Mouse (Mus musculus) cerebellum, adult 9-10 months (tissue): ENCODE measurements around the gene Slc35f3.

ENCODE experiments used
- DNase-seq: peaks from one replicate; pipeline ENCODE4 v3.0.0; 2022

Slc35f3 gene

DNA sequence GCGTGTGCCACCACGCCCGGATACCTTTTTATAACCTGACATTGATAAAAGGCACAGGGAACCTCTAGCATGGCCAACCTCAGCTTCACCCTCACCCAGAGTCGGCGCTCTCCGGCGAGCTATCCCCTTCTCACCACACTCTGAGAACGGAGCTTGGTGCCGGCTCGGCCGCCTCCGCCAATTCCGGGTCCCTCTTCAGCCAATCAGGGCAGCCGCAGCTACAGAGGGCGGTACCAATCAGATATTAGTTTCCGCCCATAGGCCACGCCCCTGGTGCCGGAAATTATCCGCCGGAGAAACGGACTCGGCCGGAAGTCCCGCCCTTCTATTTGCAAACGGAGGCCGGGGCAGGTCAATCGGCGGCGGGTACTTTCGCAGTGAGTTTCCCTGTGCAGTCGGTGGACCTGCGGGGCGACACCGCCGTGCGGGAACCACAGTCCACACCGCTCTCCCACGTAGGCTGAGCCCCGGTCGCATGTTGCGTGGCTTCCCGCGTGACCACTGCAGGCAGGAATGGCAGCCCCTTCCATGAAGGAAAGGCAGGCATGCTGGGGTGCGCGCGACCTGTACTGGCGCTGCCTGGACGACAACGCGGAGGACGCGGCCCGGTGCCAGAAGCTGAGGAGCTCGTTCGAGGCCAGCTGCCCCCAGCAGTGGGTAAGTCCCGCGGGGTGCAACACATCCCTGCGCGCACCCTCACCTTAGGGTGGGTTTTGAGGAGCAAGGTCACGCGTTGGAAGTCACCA lies 124.0 kb downstream of the Slc35f3 start, which contains the start of gene Coa6:
Coa6 (plus strand) TSS at position 342 of the 746 bp plus-strand sequence.
- peak; percentile 98 for DNase-seq

DNA sequence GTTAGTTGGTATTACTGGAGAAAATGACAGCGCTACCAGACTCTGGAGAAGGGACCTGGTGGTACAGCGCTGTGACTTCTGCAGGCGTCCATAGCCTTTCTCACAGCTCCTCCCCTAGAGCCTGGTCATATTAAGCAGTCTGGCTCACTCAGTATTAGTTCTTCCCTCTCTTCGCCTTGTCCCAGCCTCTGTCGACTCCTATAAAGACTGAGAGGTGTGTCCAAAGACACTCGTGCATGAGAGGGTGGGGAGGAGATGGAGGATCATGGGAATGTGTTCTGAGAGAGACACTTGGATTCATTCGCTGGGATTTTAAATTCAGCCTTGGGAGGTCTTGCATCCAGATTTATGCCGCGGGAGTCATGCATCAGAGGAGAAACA lies 124.6 kb downstream of the Slc35f3 start:
- no peak for DNase-seq

DNA sequence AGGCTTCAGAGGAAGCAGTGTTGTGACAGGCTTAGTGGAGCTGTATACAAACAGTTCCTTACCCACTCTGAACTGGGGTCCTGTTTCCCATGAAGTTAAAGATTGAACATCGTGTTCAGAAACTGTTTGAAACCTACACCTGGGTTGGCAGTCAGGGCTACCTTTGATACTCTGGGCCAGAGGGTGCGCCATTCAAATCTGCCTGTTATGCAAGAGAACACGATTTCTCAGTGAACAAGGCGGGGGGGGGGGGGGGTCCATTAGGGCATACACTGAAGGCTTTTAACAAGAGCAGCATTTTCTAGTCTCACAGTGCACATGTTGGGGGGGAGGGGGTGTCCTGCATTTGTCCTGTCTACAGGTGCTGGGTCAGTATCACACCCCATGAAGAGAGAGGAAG lies 125.8 kb downstream of the Slc35f3 start:
- no peak for DNase-seq

DNA sequence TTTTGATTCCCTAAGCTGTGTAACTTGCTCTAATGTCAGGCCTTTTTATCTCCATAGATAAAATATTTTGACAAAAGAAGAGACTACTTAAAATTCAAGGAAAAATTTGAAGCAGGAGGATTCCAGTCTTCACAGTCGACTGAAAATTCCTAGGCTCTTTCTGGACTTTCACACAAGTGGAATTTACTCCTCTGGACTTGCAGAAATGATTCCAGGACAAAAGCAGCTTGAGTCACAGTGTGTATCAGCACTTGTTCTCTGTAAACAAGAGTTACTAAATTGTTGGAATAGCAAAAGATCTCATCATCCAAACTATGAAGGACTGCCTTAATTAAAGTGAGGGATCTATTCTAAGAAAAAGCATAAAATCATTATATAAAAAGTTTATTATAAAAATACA lies 126.6 kb downstream of the Slc35f3 start:
- DNase-seq: no peak

DNA sequence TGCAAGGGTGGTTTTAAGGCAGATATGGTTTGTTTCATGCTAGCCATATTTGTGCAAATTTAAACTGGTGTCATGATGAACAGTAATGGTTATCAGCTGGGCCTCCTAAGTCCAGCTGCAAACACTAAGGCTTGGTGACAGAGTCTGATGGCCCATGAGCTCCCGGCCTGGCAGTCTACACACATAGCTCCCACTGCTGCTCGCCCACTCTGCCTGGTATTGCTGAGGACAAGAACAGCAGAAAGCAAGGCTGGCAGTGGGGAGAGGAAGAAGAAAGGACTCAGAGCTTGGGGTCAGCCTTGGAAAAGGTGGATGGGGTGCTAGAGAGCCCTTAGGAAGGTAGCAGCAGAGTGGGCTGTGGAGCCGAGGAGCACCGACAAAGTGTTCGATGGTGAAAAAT lies 131.3 kb downstream of the Slc35f3 start:
- DNase-seq: no peak

DNA sequence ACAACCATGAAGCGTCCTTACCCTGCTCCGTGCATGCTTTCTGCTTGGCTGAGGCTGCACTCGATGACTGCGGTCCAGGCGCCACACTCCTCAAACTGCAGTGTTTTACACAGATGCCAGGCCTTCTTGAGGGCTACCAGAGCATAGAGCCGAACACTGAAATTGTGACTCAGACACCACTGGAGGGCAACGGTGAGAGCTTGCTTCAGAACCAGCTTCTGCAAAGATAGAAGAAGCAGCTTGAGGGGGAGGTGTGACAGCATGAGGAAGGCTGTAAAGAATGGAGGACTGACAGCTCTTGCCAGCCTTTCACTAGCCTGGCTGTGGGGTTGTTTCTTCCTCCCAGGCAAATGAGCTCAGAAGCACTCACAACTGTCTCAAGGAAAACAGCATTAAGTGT lies 135.5 kb downstream of the Slc35f3 start:
- no peak for DNase-seq

DNA sequence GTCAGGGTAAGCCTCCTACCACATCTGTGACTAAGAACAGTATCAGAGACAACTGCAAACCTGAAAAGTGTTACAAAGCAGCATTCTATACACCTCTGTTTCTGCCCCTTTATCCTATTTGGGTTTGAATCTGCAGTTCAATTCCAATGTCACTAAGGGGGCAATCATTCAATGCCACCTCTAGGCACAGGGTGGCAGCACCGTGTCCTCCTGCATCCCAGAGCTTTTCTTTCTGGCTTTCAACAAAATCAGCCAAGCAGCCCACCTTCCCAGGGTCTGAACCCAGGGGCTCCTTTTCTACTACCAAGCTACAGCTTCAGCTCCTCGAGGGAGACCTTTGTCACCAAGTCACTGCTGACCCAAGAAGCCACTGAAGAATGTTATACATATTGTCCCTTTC lies 140.6 kb downstream of the Slc35f3 start:
- no peak for DNase-seq
